Mouse (Mus musculus) left cerebral cortex, postnatal 10 days (tissue): Measurements from ENCODE around the gene Npdc1. TPM values are rescaled to one million over a fixed set of nuclear protein-coding genes. Genes with fewer than 3 reads are reported as not detected.
A peak's percentile ranks its signal among the peaks of the same experiment; 100 is the strongest.

Experiments
- DNase-seq, 2 experiments: peaks; one replicate each; pipeline ENCODE4 v3.0.0; 2021 to 2022; ENCODE audit warnings: low spot score in 2 of 2, mixed read lengths in 1 of 2; ENCODE audit errors: extremely low spot score in 1 of 2
- intact Hi-C: fragments of 180-260 bp; cut with DNase I; formaldehyde crosslinking; loops from one replicate; pipeline ENCODE4 v1.15.1; 2025
- microRNA-seq: library from miRNA; unstranded; fragments of <30 nt; microRNA quantifications from one replicate; pipeline ENCODE4 v1.2.0, GENCODE M21; 2022
- total RNA-seq, 2 experiments: library from RNA; stranded (reverse); gene quantifications; 2 replicates each; pipeline ENCODE4 v1.2.3; 2021

Npdc1 gene
- total RNA-seq, 2 experiments from 2014 or later: 401 to 408 TPM

DNA sequence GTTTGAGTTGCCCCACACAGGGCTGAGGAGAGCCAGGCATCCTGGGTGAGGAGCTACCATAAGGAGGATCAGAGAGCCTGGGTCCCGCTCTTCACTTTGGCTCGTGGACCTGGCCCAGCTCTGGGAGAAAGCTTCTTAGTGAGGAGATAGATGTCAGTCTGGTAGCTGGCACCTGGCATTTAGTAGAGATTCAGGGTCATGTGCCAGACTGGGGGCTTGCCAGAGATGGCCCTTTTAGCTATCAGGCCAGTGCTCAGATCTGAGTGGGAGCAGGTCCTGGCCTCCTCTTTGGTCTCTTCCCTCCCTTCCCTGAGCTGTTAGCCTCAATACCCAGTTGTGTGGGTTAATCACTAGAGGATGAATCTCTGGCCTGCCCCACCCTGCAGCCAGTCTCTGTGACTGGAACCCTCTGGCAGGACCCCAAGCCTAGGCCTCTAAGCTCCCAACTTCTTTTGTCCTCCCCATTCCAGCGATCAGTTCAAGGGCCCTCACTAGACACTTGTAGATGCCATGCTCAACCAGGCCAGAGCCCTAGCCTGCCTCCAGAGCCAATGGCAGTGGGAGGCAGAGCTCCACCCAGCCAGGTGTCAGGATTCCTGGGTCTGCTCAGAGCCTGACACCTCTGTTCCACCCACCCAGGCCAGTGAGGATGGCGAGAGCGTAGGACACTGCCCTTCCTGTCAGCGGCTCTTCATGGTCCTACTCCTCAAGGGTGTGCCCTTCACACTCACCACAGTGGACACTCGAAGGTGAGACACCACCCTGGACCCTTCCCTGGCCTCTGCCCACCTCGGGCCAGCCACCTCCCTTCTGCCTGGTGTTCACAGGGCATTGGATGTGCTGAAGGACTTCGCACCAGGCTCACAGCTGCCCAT is 58.1 kb downstream of the Npdc1 start:
- intact Hi-C loops: no loop called here
- DNase-seq: no peak

- DNase-seq: peak in 1 of 2 experiments; percentile 72
- intact Hi-C loops: no loop called here
Measured at GRCm38 (mm10) chr2:25458911-25459310, 59.8 kb downstream of the Npdc1 start.

Small RNAs within 50 kb of the gene (microRNA-seq; reads per million reads assigned to microRNA genes)
- 6.3 reads per million, percentile 23 among the genes with 10 or more reads in this experiment for gene Mir3087

Other genes with a start within 250 kb of the Npdc1 start
- 10 to 100 TPM; 34.5 to 41.9 TPM for gene Nrarp, start 218.6 kb upstream of the Npdc1 start, total RNA-seq
- 1 to 10 TPM; 1.8 to 1.9 TPM for gene Tor4a, start 202.5 kb upstream of the Npdc1 start, total RNA-seq
- gene Nelfb, start 187.9 kb upstream of the Npdc1 start, total RNA-seq: 10 to 100 TPM; 51.1 to 56.9 TPM
- not detected for gene Stpg3, start 184.7 kb upstream of the Npdc1 start, total RNA-seq
- gene Fam166a, start 180.6 kb upstream of the Npdc1 start, total RNA-seq: not detected
- gene Tubb4b, start 174.6 kb upstream of the Npdc1 start, total RNA-seq: 100 to 1,000 TPM; 484 to 492 TPM
- gene Slc34a3, start 165.0 kb upstream of the Npdc1 start, total RNA-seq: not detected
- gene Rnf224, start 162.6 kb upstream of the Npdc1 start, total RNA-seq: not detected
- 100 to 1,000 TPM; 229 to 231 TPM for gene Rnf208, start 157.1 kb upstream of the Npdc1 start, total RNA-seq
- not detected for gene Cysrt1, start 156.9 kb upstream of the Npdc1 start, total RNA-seq
- gene AL732309.1, start 152.5 kb upstream of the Npdc1 start, total RNA-seq: 1 to 10 TPM in 1 of 2 experiments, not detected in 1; 2.4 TPM
- gene Tmem203, start 143.9 kb upstream of the Npdc1 start, total RNA-seq: 10 to 100 TPM; 30.5 to 31.4 TPM
- 10 to 100 TPM; 10.8 to 14.6 TPM for gene Tprn, start 136.7 kb upstream of the Npdc1 start, total RNA-seq
- gene Ssna1, start 126.9 kb upstream of the Npdc1 start, total RNA-seq: 10 to 100 TPM; 72.1 to 81.0 TPM
- 10 to 100 TPM; 79.7 to 85.1 TPM for gene Anapc2, start 126.9 kb upstream of the Npdc1 start, total RNA-seq
- gene Tmem210, start 111.2 kb upstream of the Npdc1 start, total RNA-seq: not detected
- not detected for gene Lrrc26, start 109.4 kb upstream of the Npdc1 start, total RNA-seq
- 100 to 1,000 TPM; 386 to 400 TPM for gene Grin1, start 80.2 kb upstream of the Npdc1 start, total RNA-seq
- 10 to 100 TPM; 57.6 to 64.0 TPM for gene Man1b1, start 67.0 kb upstream of the Npdc1 start, total RNA-seq
- gene Dpp7, start 43.0 kb upstream of the Npdc1 start, total RNA-seq: 10 to 100 TPM; 24.7 to 28.5 TPM
- 10 to 100 TPM in 1 of 2 experiments, 1 to 10 TPM in 1; 6.3 to 12.1 TPM for gene Uap1l1, start 33.7 kb upstream of the Npdc1 start, total RNA-seq
- 1 to 10 TPM; 9.6 to 9.9 TPM for gene Sapcd2, start 27.0 kb upstream of the Npdc1 start, total RNA-seq
- gene Entpd2, start 3.5 kb upstream of the Npdc1 start, total RNA-seq: 10 to 100 TPM; 12.2 to 15.6 TPM
- under 1 TPM; 0.22 to 0.41 TPM for gene Fut7, start 23.9 kb downstream of the Npdc1 start, total RNA-seq
- gene Abca2, start 29.4 kb downstream of the Npdc1 start, total RNA-seq: 100 to 1,000 TPM; 113 to 121 TPM
- gene Clic3, start 57.5 kb downstream of the Npdc1 start, total RNA-seq: under 1 TPM in 1 of 2 experiments, not detected in 1; 0.87 TPM
- 10 to 100 TPM; 72.0 to 79.5 TPM for gene Paxx, start 61.7 kb downstream of the Npdc1 start, total RNA-seq
- gene Ptgds, start 70.7 kb downstream of the Npdc1 start, total RNA-seq: 1,000 to 10,000 TPM; 1,004 to 1,053 TPM
- gene Lcn12, start 94.6 kb downstream of the Npdc1 start, total RNA-seq: not detected
- 100 to 1,000 TPM; 127 TPM for gene Fbxw5, start 101.4 kb downstream of the Npdc1 start, total RNA-seq
- 1 to 10 TPM; 1.2 to 2.3 TPM for gene C8g, start 102.4 kb downstream of the Npdc1 start, total RNA-seq
- gene Traf2, start 147.6 kb downstream of the Npdc1 start, total RNA-seq: 1 to 10 TPM; 7.8 to 8.6 TPM
- gene Edf1, start 158.5 kb downstream of the Npdc1 start, total RNA-seq: 100 to 1,000 TPM; 181 to 191 TPM
- gene Mamdc4, start 175.5 kb downstream of the Npdc1 start, total RNA-seq: 1 to 10 TPM; 1.7 to 2.2 TPM
- 100 to 1,000 TPM; 103 to 105 TPM for gene Phpt1, start 175.9 kb downstream of the Npdc1 start, total RNA-seq
- 100 to 1,000 TPM; 104 to 108 TPM for gene Ajm1, start 182.4 kb downstream of the Npdc1 start, total RNA-seq
- gene Rabl6, start 209.2 kb downstream of the Npdc1 start, total RNA-seq: 10 to 100 TPM; 81.8 to 96.7 TPM
- gene Ccdc183, start 218.3 kb downstream of the Npdc1 start, total RNA-seq: not detected
- gene Tmem141, start 222.7 kb downstream of the Npdc1 start, total RNA-seq: 10 to 100 TPM; 20.5 to 24.5 TPM
- under 1 TPM; 0.69 to 0.99 TPM for gene Fcna, start 228.7 kb downstream of the Npdc1 start, total RNA-seq